Mouse (Mus musculus): Measurements from ENCODE around the gene Lrrc74b.
"Not testable (repeated sequence)": the region's sequence is repeated elsewhere in the genome, so short reads cannot be mapped to it uniquely, and the experiment has no call there.

Gene Lrrc74b

DNA sequence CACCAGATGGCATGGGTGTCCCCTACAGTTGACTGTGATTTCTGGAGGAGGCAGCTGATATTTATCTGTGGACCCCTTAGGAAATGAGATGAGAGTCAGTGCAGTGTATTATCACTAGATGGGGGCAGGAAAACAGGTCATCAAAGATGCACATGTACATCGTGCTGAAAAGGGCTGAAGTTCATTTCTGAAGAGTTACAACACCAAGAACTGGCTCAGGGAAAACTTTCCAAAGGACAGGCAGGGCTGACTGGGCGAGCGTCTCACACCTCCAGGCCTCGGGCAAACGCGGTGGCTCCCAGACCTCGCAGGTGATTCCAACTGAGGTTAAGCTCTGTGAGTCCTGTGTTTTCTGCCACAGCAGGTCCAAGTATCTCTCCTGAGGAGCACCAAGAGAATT, 8.2 kb downstream of the Lrrc74b start:
- peak in 1 of 2 experiments; percentile 9 for DNase-seq (ENCODE audit: low spot score in 2 of 2)

DNA sequence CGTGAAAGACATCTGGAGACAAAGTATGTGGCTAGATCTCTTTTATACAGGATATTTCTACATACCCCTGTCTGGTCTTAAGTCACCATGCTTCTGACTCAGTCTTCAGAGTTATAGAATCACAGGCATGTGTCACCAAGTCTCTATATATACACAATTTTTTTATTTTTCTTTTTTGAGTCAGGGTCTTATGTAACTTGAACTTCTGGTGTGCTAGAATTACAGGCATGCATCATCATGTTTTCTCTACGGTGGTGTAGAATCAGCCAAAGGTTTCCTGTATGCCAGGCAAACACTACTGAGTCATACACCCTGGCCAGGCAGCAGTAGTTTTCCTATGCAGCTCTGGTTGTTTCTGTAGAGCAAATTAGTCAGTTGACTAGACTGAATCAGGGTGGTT, 18.4 kb downstream of the Lrrc74b start:
- DNase-seq (ENCODE audit: low spot score in 2 of 2) = no peak

GRCm38 (mm10) chr16:17536584-17536983, 24.5 kb downstream of the Lrrc74b start:
- DNase-seq (ENCODE audit: low spot score in 2 of 2) = no peak

GRCm38 (mm10) chr16:17532676-17533329, 28.2 kb downstream of the Lrrc74b start:
- DNase-seq (ENCODE audit: low spot score in 2 of 2) = no peak

- DNase-seq (ENCODE audit: low spot score in 2 of 2) = peak in 1 of 2 experiments; percentile 51
Measured at GRCm38 (mm10) chr16:17532271-17532670, 28.8 kb downstream of the Lrrc74b start.

- DNase-seq (ENCODE audit: low spot score in 2 of 2) = peak; percentile 94 to 98
Measured at GRCm38 (mm10) chr16:17530640-17531288, 30.3 kb downstream of the Lrrc74b start, which contains the start of gene Thap7. Gene Thap7, minus strand, starts transcription at chr16:17531136.

- DNase-seq (ENCODE audit: low spot score in 2 of 2) = no peak
Measured at GRCm38 (mm10) chr16:17529981-17530586, 31.0 kb downstream of the Lrrc74b start.

DNA sequence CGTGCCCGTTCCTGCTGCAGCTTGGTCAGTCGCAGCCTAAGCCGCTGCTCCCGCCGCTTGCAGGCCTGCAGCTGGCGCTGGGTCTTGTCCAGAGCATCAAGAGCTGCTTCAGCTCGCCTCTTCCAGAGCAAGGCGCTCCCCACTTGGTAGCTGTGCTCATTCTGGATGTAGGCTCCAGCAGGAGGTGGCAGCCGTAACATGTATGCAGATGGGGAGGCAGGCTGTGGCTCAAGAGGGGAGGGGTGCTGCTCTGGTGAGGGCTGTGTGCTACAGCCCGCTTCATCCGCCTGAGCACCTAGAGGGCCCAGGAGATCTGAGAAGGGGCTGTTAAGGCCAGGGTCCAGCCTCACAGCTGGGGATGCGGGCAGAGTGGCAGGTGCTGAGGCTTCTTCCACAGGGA, 32.8 kb downstream of the Lrrc74b start:
- no peak for DNase-seq (ENCODE audit: low spot score in 2 of 2)

GRCm38 (mm10) chr16:17527606-17528005, 33.4 kb downstream of the Lrrc74b start:
- no peak for DNase-seq (ENCODE audit: low spot score in 2 of 2)

- DNase-seq (ENCODE audit: low spot score in 2 of 2) = no peak
Measured at GRCm38 (mm10) chr16:17526223-17526622, 34.8 kb downstream of the Lrrc74b start.

DNA sequence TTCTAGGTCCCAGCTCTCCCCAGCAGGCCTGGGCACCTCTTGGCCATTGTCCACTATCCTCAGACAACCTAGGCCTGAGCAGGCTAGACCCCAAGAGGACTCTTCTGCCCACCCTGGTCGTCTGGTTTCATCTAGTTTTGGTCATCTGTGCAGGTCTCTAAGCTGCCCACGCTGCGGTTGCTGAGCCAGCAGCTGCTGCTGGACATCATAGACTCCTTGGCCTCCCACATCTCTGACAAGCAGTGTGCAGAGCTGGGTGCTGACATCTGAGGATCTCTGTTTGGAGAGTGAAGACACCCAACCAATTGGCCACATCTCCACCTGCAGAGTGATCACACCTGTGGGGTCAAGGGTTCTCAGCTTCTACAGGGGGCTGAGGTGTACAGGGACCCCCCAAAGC, 35.5 kb downstream of the Lrrc74b start:
- no peak for DNase-seq (ENCODE audit: low spot score in 2 of 2)

- no peak for DNase-seq (ENCODE audit: low spot score in 2 of 2)
Measured at GRCm38 (mm10) chr16:17524156-17524555, 36.9 kb downstream of the Lrrc74b start.

DNA sequence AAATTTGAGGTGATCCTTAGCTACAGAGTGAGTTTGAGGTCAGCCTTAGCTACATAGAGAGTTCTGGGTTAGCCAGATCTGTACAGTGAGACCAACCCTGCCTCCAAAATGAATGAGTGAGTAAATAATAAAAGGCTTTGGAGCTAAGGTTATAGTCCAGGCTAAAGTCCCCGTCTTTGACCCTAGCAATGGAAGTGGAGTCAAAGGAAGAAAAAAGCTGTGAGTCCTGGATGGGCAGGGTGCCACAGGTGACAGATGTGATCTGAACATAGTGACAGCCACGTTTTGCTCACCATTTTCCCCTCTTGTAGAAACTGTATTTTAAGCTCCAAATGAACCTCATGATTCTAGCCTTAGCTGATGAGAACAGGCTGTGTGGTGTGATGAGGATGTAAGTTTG, 42.1 kb downstream of the Lrrc74b start:
- DNase-seq (ENCODE audit: low spot score in 2 of 2) = no peak

DNA sequence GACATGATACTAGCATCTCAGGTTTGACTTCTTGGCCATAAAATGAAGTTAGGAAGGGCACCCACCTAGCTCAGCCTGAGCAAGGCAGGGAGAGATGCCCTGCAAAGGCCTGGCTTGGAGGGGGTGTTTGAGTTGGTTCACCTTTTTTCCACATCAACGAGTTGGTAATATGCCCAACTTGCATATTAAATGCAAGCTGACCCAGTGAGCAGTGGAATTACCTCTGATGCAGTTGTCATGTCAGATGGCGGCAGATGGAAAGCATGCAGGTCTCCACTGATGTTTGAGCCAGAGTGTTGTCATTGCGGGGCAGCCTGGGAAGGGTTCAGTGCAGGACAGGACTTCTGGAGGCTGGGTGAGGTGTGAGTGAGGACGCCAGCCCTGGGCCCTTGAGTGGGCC, 49.6 kb downstream of the Lrrc74b start:
- DNase-seq (ENCODE audit: low spot score in 2 of 2) = no peak

DNA sequence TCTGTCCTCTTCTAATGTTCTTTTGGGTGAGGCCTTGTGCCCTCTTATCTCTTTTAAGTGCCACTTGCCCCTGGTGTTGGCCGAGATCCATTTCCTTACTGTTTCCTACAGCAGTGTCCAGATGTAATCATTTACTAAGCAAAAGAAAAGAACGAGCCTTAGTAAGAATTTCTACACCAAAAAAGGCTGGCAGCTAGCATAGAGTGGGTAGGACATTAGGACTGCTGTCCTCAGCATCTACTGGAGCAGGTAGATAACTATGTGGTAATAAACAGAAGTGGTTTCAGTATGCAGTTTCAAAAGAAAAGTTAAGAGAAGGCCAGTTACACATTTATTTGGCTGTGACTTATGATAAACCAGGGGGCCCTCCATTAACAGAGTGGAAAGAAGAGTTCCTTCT, 50.4 kb downstream of the Lrrc74b start:
- DNase-seq (ENCODE audit: low spot score in 2 of 2) = no peak

DNA sequence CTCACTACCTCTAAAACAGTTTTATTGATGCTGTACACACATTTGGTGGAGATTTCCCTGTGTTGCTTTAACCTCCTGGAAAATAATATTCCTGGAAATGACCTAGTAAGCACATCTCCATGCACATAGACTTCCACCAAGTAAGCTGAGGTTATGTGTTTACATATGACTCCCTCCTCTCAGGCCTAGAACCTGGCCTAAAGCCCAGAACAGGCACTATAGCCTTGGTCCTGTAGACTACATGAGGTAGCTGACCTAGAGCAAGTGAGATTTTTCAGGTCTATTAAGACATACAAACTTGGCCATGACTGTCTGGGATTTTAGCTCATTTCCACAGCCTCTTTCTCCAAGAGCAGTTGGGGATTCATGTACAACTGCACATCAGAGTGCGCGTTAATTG, 50.9 kb downstream of the Lrrc74b start:
- DNase-seq (ENCODE audit: low spot score in 2 of 2) = no peak

DNA sequence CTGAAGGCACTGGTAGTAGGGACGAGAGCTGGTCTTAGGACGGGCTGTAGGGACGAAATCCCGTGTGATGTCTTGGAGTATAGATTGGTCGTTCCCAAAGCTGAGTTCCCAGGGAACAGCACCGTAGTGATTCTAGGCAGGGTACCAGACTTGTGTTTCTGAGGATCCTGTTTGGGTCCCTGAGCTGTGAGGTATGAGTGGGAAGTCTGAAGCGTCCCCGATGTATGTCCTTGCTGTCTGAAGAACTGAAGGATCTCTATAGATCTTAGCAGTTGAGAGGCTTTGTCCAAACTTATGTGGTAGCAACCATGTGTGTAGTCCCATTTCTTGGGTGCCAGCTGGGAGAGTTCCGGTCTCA, 51.8 kb downstream of the Lrrc74b start:
- DNase-seq (ENCODE audit: low spot score in 2 of 2) = no peak

DNA sequence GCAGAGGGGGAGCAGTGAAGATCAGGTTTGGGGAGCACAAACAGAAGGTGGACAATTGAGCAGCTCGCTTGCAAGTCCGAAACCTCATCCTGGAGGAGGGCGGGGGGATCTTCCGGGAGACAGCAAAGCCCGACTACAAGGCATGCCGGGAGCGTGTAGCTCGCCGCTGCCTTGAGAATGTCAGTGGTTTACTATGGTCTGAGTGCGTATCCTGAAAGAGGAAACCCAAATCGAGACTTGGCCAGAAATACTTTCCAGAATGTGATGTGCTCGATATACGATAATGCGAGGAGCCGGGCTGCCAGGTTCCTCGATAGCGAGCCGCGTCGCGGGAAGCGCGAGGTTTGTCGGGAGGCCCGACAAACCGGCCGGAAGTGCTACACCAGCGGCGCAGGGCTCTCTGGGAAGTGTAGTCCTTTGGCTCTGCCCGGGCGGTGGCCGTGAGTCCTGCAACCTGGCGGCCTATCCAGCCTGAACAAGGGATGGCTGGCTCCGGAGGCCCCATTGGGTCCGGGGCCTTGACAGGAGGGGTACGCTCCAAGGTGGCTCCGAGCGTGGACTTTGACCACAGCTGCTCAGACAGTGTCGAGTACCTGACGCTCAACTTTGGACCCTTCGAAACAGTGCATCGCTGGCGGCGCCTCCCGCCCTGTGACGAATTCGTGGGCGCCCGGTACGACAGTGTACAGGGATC, 52.4 kb downstream of the Lrrc74b start, which contains the start of gene Lztr1:
Lztr1 (plus strand) TSS at position 143 of the 694 bp plus-strand sequence.
- peak; percentile 90 to 93 for DNase-seq (ENCODE audit: low spot score in 2 of 2)

DNA sequence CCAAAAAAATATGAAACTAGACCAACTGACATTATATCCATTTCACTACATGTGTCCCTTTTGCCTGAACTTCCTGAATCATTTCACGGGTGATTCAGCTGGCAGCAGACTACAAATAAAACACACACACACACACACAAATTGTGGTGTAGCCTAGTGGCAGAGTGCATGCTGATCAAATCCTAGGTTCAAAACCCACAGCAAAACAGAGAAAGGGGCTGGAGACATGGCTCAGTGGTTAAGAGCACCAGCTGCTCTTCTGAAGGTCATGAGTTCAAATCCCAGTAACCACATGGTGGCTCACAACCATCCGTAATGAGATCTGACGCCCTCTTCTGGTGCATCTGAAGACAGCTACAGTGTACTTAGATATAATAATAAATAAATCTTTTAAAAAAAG, 53.0 kb downstream of the Lrrc74b start:
- DNase-seq (ENCODE audit: low spot score in 2 of 2) = not testable (repeated sequence)

- DNase-seq (ENCODE audit: low spot score in 2 of 2) = no peak
Measured at GRCm38 (mm10) chr16:17507018-17507552, 54.0 kb downstream of the Lrrc74b start.

- no peak for DNase-seq (ENCODE audit: low spot score in 2 of 2)
Measured at GRCm38 (mm10) chr16:17502681-17503080, 58.4 kb downstream of the Lrrc74b start.

DNA sequence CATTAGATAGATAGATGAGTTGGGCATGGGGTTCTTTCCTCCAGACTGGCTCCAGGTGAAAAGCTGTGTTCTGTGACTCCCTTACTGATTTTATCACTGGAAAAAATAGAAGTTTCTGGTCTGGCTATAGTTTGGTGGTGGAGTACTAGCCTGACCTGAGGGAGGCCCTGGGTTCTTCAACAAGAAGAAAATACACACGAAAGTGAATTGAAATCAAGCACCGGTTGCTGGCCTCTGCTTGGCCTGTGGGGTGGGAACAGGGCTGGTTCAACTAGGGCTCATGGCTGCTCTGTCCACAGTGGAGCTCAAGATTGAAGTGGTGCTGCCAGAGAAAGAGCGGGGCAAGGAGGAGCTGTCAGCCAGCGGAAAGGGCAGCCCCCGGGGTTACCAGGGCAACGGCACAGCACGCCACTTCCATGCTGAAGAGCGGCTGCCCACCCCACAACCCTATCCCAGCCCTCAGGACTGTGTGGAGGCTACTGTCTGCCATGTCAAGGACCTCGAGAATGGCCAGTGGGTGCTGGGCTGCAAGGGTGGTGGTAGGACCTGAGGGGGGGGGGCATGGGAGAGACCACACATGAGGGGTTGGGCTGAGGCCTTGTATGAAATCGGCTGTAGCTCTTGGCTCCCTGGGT, 61.7 kb downstream of the Lrrc74b start:
- DNase-seq (ENCODE audit: low spot score in 2 of 2) = no peak

Data from spleen, postnatal 10 days (tissue).